Mouse (Mus musculus) liver, postnatal 0 days (tissue): ENCODE results near the gene Gm340. TPM values are rescaled to one million over a fixed set of nuclear protein-coding genes. Genes with fewer than 3 reads are reported as not detected.

ENCODE experiments used
- ATAC-seq: fragments of 200-750 bp; cut with Nextera tagmentation; 2 replicates; pipeline ENCODE4 v1.8.0; 2017; ENCODE audit warnings: mild to moderate bottlenecking, moderate library complexity
- DNase-seq: peaks from one replicate; pipeline ENCODE4 v3.0.0-alpha.2; 2016
- H3K27ac ChIP-seq: fragments of 300-500 bp; sonication (generic); 2 replicates; pipeline ENCODE4 v1.5.1; 2014; ENCODE audit warnings: antibody characterized with exemption, moderate library complexity, mild to moderate bottlenecking, low read depth
- H3K27me3 ChIP-seq: fragments of 300-500 bp; sonication (generic); 2 replicates; pipeline ENCODE4 v1.6.1; 2014; ENCODE audit warnings: low read length, control low read depth, mixed read lengths; ENCODE audit not compliant: insufficient read depth
- H3K36me3 ChIP-seq: fragments of 300-500 bp; sonication (generic); replicated peaks from 2 replicates; pipeline ENCODE4 v1.6.1; 2014; ENCODE audit warnings: mild to moderate bottlenecking, control low read depth, low read length, moderate library complexity, mixed read lengths; ENCODE audit not compliant: insufficient read depth
- H3K4me1 ChIP-seq: fragments of 300-500 bp; sonication (generic); 2 replicates; pipeline ENCODE4 v1.6.1; 2014; ENCODE audit warnings: antibody characterized with exemption, mild to moderate bottlenecking, control low read depth; ENCODE audit not compliant: insufficient read depth
- H3K4me2 ChIP-seq: fragments of 300-500 bp; sonication (generic); 2 replicates; pipeline ENCODE4 v1.6.1; 2014; ENCODE audit warnings: low read depth, mild to moderate bottlenecking, low read length, moderate library complexity, mixed read lengths
- H3K4me3 ChIP-seq: fragments of 300-500 bp; sonication (generic); 2 replicates; pipeline ENCODE4 v1.5.1; 2014; ENCODE audit warnings: low read depth, low read length
- H3K9ac ChIP-seq: fragments of 300-500 bp; sonication (generic); replicated peaks from 2 replicates; pipeline ENCODE4 v1.6.1; 2014; ENCODE audit warnings: mild to moderate bottlenecking, moderate library complexity
- H3K9me3 ChIP-seq: fragments of 300-500 bp; sonication (generic); 2 replicates; pipeline ENCODE4 v1.6.1; 2016; ENCODE audit warnings: mild to moderate bottlenecking, control low read depth, low read length, mixed read lengths
- CTCF ChIP-seq: sonication (generic); IDR thresholded peaks from 2 replicates; pipeline ENCODE4 v1.5.1; 2016; ENCODE audit warnings: antibody characterized with exemption, low read depth
- EP300 ChIP-seq: IDR thresholded peaks from 2 replicates; pipeline ENCODE4 v1.6.1; 2016; ENCODE audit warnings: antibody characterized with exemption, low read depth, mild to moderate bottlenecking
- WGBS: fragments of 180-500 bp; shearing (Covaris S2); extraction: QIAGEN DNeasy Blood & Tissue Kit; methylation state at CpG from one replicate; pipeline ENCODE4 v1.1.7; 2014; ENCODE audit not compliant: insufficient replicate concordance; 5-methylcytosine and 5-hydroxymethylcytosine counted together
- polyA plus RNA-seq: library from polyadenylated mRNA; unstranded; fragments of >200 nt; fragmentation: Nextera tagmentation; extraction: Ambion mirVana; gene quantifications from 2 replicates; pipeline ENCODE4 v1.2.1, GENCODE M21; 2015

The Gm340 gene
- polyA plus RNA-seq, 1 experiment from 2014 or later = 0.86 TPM

DNA sequence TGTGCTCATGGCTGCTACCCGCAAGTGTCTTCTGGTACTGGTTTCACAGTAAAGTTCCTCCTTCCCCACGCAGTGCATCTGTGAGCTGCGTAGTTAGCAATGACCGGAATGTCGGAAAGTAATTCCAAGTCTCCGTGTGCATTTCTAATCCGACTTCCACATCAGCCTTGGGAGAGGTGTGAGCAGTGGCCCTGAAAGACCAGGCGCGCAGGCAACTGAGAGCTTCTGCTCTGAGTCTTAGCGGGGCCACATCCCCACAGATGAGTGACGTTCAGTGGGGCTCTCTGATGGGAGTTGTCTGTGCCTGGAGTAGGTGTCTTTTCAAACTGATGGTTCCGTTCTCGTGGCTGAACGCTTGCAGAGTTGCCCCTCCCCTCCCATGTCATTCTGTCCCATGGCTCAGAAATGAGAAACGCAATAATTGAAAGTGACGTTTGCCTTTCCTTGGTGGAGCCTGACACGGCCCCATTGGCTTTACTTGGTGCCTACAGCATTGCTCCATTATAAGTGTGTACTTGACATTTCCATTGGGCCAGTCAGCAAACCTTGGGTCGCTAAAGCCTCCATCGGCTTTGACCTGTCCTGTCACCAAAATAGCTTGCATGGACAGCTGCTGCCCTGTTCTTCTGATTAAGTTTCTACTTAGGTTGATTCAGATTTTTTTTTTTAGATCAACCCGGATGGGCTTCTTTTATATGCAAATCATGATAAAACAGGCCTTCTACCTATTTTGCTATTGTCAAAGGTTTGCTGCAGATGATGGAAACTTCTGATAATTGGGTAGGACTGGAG is 5.5 kb downstream of the Gm340 start:
- ATAC-seq = no peak
- H3K4me1 ChIP-seq = no peaks in the 10 kb centered on the region
- WGBS = 89% methylated on average over 20 of the region's 20 CpGs
- no peak for TF ChIP-seq CTCF
- TF ChIP-seq EP300 = no peak
- no peak for DNase-seq
- H3K36me3 ChIP-seq = peaks cover 23% of the 10 kb centered on the region
- no peak overlapping the region for H3K4me2 ChIP-seq
- H3K4me3 ChIP-seq = no peak overlapping the region
- H3K27ac ChIP-seq = no peak overlapping the region
- H3K27me3 ChIP-seq = no peaks in the 10 kb centered on the region
- H3K9ac ChIP-seq = no peak overlapping the region
- no peaks in the 10 kb centered on the region for H3K9me3 ChIP-seq

DNA sequence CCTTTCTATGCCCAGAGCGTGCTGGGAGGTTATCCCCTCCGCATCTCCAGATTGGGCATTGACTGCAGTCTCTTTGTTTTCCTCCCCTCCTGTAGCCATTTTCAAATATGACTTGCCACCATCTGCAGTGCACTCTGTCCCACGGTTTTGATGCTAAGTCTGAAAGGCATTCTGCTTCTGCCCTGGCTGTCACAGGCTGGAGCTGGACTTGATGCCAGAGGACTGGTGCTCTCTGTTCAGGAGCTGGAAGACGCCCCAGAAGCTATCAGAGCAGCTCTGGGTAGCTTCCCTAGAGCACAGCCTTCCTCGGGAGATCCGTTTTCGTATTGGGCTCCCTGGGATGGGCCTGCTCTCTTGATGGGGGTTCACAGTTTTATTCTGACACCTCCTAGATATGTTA is 6.9 kb downstream of the Gm340 start:
- DNase-seq = no peak
- no peaks in the 10 kb centered on the region for H3K27me3 ChIP-seq
- no peak overlapping the region for H3K9ac ChIP-seq
- no peak overlapping the region for H3K4me2 ChIP-seq
- H3K9me3 ChIP-seq = no peaks in the 10 kb centered on the region
- H3K4me3 ChIP-seq = no peak overlapping the region
- H3K27ac ChIP-seq = no peak overlapping the region
- peaks cover 14% of the 10 kb centered on the region for H3K36me3 ChIP-seq
- ATAC-seq = no peak
- TF ChIP-seq EP300 (no peak), CTCF (no peak)
- WGBS = 81% methylated on average over 7 of the region's 7 CpGs
- H3K4me1 ChIP-seq = no peaks in the 10 kb centered on the region

GRCm38 (mm10) chr19:41589681-41590080 is 7.5 kb downstream of the Gm340 start:
- ATAC-seq (peak; percentile 33; the same call in 1 of the 2 replicates), DNase-seq (no peak)
- Histone ChIP-seq H3K36me3 (peaks cover 11% of the 10 kb centered on the region), H3K9me3 (no peaks in the 10 kb centered on the region), H3K4me3 (no peak overlapping the region), H3K4me2 (no peak overlapping the region), H3K9ac (no peak overlapping the region), H3K27ac (no peak overlapping the region), H3K27me3 (no peaks in the 10 kb centered on the region), H3K4me1 (no peaks in the 10 kb centered on the region)
- WGBS = 78% methylated on average over 8 of the region's 8 CpGs
- TF ChIP-seq CTCF = no peak
- TF ChIP-seq EP300 = no peak

- TF ChIP-seq EP300 = no peak
- no peak for TF ChIP-seq CTCF
- no peak overlapping the region for H3K9ac ChIP-seq
- no peaks in the 10 kb centered on the region for H3K36me3 ChIP-seq
- WGBS = 78% methylated on average over 12 of the region's 12 CpGs
- H3K27ac ChIP-seq = no peak overlapping the region
- H3K4me1 ChIP-seq = peaks cover under 1% of the 10 kb centered on the region; the same call in 1 of the 2 replicates
- H3K9me3 ChIP-seq = no peaks in the 10 kb centered on the region
- H3K4me2 ChIP-seq = no peak overlapping the region
- H3K27me3 ChIP-seq = no peaks in the 10 kb centered on the region
- no peak for ATAC-seq
- H3K4me3 ChIP-seq = no peak overlapping the region
- no peak for DNase-seq
Observed at GRCm38 (mm10) chr19:41591808-41592207, 9.6 kb downstream of the Gm340 start.

DNA sequence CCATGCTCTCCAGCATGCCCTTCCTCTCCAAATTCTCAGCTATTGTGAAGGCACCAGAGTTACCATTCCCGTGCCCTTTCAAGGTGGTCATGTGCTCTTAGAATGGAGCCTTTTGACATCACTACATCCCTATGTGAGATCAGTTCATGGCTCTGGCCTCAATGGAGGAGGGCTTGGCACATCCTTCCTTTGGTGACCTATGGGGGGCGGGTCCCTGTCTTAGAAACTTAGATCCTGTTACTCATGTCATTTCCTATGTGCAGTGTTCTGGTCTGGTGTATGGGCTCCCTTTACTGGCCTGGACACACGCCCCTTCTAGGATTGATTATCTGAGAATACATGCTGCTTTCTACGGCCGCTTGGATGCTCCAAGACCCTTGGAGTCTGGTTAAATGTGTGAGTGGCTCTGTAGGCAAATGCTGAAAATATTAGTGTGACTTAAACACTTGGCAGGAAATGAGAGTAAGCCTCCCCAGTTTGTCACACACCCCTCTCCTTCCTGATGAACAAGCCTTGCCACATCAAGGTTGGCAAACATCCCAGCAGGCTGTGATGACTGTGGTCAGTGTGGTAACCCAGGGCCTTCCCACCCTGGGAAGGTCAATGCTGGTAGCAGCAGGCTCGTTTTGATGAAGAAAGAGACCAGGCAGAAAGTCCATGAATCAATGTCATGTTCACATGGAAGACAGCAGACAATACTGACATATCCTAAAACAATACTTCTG is 15.2 kb downstream of the Gm340 start:
- Histone ChIP-seq H3K27me3 (no peaks in the 10 kb centered on the region), H3K9ac (no peak overlapping the region), H3K4me2 (no peak overlapping the region), H3K4me3 (no peak overlapping the region), H3K9me3 (no peaks in the 10 kb centered on the region), H3K36me3 (no peaks in the 10 kb centered on the region), H3K4me1 (peaks cover 18% of the 10 kb centered on the region), H3K27ac (peak overlapping the region; percentile 41)
- ATAC-seq = peak; percentile 97
- 51% methylated on average over 6 of the region's 6 CpGs for WGBS
- peak; percentile 87 for DNase-seq
- TF ChIP-seq EP300 (no peak; the same call in 1 of the 2 replicates), CTCF (no peak)

- H3K36me3 ChIP-seq = no peaks in the 10 kb centered on the region
- TF ChIP-seq EP300 (no peak), CTCF (no peak)
- no peak overlapping the region for H3K4me3 ChIP-seq
- H3K4me2 ChIP-seq = no peak overlapping the region
- H3K27ac ChIP-seq = no peak overlapping the region
- no peak for ATAC-seq
- H3K9me3 ChIP-seq = no peaks in the 10 kb centered on the region
- no peak for DNase-seq
- peaks cover 22% of the 10 kb centered on the region for H3K4me1 ChIP-seq
- no peak overlapping the region for H3K9ac ChIP-seq
- H3K27me3 ChIP-seq = no peaks in the 10 kb centered on the region
- WGBS = 61% methylated on average over 11 of the region's 11 CpGs
Observed at GRCm38 (mm10) chr19:41600647-41601046, 18.5 kb downstream of the Gm340 start.
